14 mouse cellular contexts compared by ENCODE assay signal in genomic region chr1:98392001-98392400, GRCm38 (mm10). TPM values are rescaled to one million over a fixed set of nuclear protein-coding genes. Genes with fewer than 3 reads are reported as not detected.
DNase-seq lines count a peak whose midpoint lies in the region; ATAC-seq lines count a peak whose summit lies in the region.
"Had no signal": no experiment of that assay in that cellular context is flagged by ENCODE, and none has a peak within 500 bp of the region (broad histone marks: within the 10 kb centered on the region; RNA-seq: fewer than 3 reads in every experiment).

No protein-coding gene starts in this region.

- DNase-seq in frontal cortex, postnatal 25 days (ENCODE audit: low spot score in 2 of 2), result no peak
- DNase-seq in left cerebral cortex, adult 11 months (ENCODE audit: low spot score), result peak; percentile 4
- no peak for DNase-seq in left cerebral cortex, postnatal 36 days (ENCODE audit: low spot score in 2 of 2)
- DNase-seq in Muller cell, postnatal 12 days (ENCODE audit: inconsistent ontology term), result peak; percentile 20
- peak; percentile 12 for DNase-seq in retina, embryonic 14.5 days (ENCODE audit: low spot score)
- DNase-seq in cerebellum, postnatal 14 days, result no peak
- DNase-seq: cerebellum, adult 9-10 months; lung, postnatal 36 days had no signal

- peak; percentile 82 for ATAC-seq in frontal cortex, adult (ENCODE audit: low TSS enrichment)
- ATAC-seq: CD4-positive, CD25-positive, alpha-beta regulatory T cell, adult 4 months; hindbrain, embryonic 16.5 days; midbrain, embryonic 16.5 days had no signal

- intact Hi-C loops in left cerebral cortex, postnatal 36 days (cut with DNase I), result loop anchor here (5.0 kb wide), 1 partner anchor 585 kb away; no protein-coding TSS in a partner anchor

RNA-seq across cellular contexts. Expression of gene Slco6d1, which starts 28.9 kb away (rescaled TPM):
- not detected for total RNA-seq in left cerebral cortex, postnatal 36 days (2021)
- total RNA-seq: gastrocnemius, postnatal 4 days; layer of hippocampus, adult 8-10 months had no signal

Comparison
In these comparisons a context has a peak if more than half of its experiments do, and no peak if none do; other contexts are left out.
1. DNase-seq: peak in left cerebral cortex, adult 11 months (single experiment), Muller cell, postnatal 12 days (single experiment) and retina, embryonic 14.5 days (single experiment); none in frontal cortex, postnatal 25 days (0 of 2), left cerebral cortex, postnatal 36 days (0 of 2) and cerebellum, postnatal 14 days (0 of 2).